Mouse (Mus musculus) T-helper 17 cell (primary cell): ENCODE measurements around the gene Gtf2a1l.

ENCODE experiments used
- in situ Hi-C, 2 experiments: fragments of 300-600 bp; cut with MboI, MseI; formaldehyde crosslinking; loops; 1 replicate in 1 of 2; 2 replicates in 1 of 2; pipeline ENCODE4 v1.15.1; 2025; ENCODE audit warnings: high pct_unique_total_duplicates in 2 of 2

Gene Gtf2a1l

DNA sequence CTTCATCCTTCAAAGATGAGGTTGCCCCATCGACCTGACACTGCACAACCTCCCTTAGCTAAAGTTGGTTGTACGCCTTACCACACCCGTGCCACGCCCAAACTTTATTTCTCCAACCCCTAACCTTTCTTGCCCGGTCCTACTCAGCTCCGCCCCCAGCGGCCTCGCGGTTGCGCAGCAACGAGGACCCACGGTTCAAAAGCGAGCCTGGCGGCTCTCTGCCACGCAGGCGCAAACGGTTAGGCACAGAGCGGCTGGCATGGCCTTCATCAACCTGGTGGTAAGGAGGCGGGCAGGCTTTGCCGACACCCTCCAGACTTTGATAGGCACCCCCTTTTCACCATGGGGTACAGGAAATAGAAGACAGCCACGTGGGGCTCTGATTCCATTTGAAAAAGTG, at the start of gene Gtf2a1l:
TSS of gene Gtf2a1l (plus strand) at position 209 of the 400 bp plus-strand sequence.
- in situ Hi-C loops, result no loop called here

DNA sequence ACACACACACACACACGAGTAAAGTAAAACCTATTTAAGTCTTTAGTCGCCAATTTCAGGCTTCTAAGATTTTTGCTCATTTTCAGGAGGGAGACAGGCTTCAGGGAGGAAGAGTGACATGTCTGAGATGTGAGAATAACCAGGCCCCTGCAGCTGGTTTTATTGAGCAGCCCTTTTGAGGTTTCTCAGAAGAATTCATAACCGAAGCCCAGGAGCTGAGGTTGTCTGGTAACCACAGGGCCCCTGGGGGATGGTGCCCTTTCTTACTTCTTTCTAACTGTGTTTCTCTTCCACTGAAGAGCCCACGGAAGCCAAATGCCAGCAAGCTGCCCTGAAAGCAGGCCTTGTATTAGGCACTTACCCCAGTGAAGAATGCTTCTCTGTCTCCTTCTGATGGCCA, 47.5 kb upstream of the Gtf2a1l start:
- in situ Hi-C loops, result no loop called here

DNA sequence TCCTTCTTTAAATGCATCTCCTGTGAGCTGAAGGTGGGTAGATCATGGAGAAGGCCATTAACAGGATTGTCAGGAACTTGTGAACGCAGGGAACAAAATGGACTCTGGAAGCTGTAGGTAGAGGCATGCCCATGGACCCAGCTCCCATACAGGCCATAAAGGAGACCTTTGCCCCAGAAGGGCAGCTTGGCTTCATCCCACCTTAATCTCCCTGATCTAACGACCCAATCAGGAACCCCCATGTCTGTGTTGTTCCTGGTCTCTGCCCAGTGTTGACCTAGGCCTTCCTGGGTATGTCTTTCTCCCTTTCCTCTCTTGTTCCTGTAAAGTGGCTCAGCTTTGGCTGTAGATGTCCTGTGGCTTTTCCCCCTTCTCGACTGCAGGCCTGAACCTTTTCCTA, 47.1 kb upstream of the Gtf2a1l start:
- in situ Hi-C loops, result no loop called here

DNA sequence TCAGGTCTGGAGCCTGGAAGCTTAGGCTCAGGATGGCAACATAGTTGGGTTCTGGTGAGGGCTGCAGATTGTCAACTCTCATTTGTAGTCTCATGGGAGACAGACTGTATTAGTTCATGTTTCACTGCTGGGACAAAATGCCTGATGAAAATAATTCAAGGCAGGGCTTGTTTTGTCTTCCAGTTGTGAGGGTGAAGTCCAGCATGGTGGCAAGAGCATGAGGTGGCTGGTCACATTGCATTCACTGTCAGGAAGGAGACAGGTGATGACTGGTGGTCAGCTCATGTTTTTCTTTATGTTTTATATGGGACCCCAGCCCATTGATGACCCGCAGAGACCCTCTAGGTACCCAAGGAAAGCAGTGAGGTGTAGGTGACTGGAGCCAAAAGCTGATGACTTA, 45.7 kb upstream of the Gtf2a1l start:
- in situ Hi-C loops, result no loop called here

DNA sequence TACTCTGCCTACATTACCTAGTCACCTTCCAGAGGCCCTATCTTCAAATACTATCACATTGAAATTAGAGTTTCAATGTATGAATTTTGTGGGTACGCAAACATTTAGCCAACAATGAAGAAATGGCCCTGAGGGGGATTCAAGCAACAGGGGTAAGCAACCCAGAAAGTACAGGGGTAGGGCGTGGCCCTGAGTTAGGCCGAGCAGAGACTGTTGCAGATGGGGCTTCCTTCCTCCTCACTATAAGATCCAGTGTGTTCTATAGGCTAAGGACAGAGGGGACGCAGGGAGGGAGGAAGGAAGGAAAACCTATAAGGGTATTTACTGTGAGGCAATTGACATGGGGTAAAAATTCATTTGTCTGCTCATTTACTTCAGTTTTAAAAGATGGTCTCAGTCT, 44.1 kb upstream of the Gtf2a1l start:
- in situ Hi-C loops, result no loop called here

GRCm38 (mm10) chr17:88625350-88625749, 43.1 kb upstream of the Gtf2a1l start:
- in situ Hi-C loops, result no loop called here

DNA sequence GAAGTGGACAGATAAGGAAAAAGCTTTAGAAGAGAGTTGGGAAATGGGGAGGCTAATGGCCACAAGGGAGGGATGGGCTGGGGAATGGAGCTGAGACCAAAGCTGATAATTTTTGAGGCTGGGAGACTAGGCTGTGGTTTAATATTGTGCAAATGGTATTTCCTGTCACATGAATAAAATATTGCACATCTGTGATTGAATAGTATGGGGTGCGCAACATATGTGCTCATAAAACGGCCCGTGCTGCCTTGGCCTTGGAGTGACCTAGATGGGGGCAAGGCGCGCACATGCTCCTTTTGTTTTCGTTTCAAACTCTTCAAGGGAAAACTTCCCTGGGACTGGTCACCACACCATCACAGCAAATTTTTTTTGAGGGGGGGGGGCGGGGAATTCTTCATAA, 42.5 kb upstream of the Gtf2a1l start:
- in situ Hi-C loops, result no loop called here

DNA sequence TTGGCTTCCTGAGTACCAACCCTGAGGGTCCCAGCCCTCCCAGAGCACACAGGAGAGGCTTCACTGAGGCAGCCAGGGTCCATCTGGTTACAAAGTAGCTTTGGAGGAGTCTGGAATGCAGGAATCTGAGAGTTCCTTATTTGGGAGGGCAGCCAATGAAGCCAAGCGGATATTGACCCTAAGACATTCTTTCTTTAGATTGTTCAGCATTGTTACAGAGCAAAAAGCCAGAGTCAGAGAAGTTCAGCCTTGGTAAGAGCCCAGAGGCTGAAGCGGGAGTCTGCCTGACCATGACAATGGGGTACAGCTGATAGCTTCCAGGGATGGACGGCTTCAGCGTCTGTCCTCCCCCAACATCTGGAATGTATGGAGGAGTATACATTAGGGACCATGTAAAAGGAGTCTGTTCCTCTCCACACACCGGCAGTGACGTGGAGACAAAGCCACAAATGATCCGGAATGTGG, 42.1 kb upstream of the Gtf2a1l start:
- in situ Hi-C loops, result no loop called here

DNA sequence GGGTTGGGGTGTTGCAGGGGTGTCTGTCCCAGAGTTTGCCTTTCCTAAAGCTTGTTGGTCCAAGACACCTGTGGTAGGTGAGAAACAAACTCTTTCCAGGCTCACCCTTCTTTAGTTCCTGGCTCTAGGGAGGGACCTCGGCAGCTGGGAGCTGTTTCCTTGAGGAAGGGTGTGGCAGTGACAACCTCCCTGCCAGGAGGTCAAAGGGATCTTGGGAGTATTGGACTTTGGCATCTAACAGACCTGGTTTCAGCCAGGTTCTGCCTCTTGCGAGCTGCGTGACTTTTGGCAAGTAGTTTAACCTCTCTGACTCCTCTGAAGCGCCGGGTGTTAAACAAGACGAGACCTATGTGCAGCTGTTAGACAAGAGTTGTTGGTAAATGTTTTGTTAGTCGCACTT, 41.3 kb upstream of the Gtf2a1l start:
- in situ Hi-C loops, result no loop called here

GRCm38 (mm10) chr17:88628676-88629380, 39.6 kb upstream of the Gtf2a1l start:
- in situ Hi-C loops, result no loop called here

GRCm38 (mm10) chr17:88629381-88629759, 39.1 kb upstream of the Gtf2a1l start:
- in situ Hi-C loops, result no loop called here

DNA sequence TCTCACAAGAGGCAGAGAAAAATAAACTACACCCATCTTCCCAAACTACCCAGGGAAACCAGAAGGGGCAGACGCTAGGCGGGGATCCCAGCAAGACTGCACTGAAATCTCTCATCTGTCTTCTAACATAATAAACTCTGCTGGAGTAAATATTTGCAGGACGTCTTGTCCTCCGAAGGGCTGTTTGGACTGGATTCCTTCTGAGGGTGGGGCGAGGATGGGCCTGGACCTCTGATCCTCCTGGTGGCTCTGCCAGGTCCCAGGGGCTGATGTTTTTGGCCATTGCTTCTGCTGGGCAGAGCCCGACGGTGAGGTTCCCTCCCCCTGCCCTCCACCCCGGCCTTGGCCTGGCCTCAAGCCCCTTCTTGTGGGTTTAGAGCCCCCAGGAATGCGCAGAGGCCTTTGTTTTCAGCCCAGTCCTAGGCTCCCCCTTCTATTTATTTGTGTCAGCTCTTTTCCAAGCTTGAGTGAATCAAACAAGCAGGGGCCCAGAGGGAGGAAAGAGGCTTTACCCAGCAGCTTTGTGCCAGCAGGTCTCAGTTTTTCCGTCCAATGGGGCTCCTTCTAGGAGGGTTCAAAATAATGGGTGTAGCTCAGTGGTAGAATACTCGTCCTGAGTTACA, 38.4 kb upstream of the Gtf2a1l start:
- in situ Hi-C loops, result loop anchor here in 1 of 2 experiments (10.0 kb wide), 1 partner anchor 575 kb away; no protein-coding TSS in a partner anchor

DNA sequence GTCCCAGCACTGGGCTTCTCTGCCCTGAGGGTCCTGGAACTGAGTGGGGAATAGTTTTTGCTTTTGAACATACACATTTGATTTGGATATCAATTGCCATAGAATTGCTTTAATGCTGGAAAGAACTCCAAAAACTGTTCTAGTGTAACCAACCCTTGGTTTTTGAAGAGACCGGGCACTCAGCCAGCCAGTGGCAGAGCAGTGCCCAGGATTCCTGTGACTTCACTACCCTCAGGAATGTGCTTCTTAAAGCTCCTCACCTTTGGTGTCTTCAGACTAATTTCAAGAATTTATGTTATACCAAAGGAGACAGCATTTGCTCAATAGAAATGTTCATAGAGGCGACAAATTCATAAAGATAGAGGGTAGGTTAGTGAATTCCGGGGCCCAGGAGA, 37.9 kb upstream of the Gtf2a1l start:
- in situ Hi-C loops, result loop anchor here in 1 of 2 experiments (10.0 kb wide), 1 partner anchor 576 kb away; no protein-coding TSS in a partner anchor

DNA sequence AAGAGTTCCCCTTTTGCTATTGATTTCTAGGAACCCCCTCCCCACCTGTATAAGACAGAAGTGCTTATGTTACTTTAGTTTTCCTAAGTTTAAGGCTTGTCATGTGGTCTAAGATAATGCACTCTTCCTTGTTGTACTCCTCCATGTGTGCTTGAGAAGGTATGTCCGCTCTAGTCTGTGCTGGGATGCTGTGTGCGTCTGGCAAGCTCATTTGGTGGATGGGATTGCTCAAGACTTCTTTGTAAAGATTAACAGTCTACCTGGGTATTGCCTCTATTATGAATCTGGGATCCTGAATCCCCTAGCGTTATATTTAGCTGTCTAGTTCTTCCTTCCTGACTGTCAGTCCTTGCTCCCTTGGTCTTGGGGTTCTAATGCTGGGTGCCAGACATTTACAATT, 35.8 kb upstream of the Gtf2a1l start:
- in situ Hi-C loops, result loop anchor here in 1 of 2 experiments (10.0 kb wide), 1 partner anchor 578 kb away; no protein-coding TSS in a partner anchor

DNA sequence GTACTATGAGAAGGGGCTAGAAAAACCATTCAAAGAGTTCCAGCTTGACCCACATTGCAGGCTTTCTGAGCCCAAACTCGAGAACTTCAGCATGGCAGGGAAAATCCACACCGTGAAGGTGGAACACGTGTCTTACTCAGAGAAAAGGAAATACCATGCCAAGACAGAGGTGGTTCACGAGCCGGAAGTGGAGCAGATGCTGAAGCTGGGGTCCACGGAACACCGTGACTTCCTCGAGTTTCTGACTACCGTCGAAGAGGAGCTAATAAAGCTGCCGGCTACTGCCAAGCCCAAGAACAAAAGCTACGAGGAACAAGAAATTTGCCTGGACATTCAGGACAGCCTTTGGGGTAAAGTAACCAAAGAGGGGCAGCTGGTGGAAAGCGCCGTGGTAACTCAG, 32.4 kb upstream of the Gtf2a1l start:
- in situ Hi-C loops, result loop anchor here (5.0 to 10.0 kb wide), 3 partner anchors 99 to 581 kb away; no protein-coding TSS in a partner anchor

GRCm38 (mm10) chr17:88636587-88636986, 31.9 kb upstream of the Gtf2a1l start:
- in situ Hi-C loops, result loop anchor here (5.0 to 10.0 kb wide), 3 partner anchors 99 to 582 kb away; no protein-coding TSS in a partner anchor

GRCm38 (mm10) chr17:88641012-88641411, 27.4 kb upstream of the Gtf2a1l start:
- in situ Hi-C loops, result no loop called here

- in situ Hi-C loops, result no loop called here
These were observed 26.6 kb upstream of the Gtf2a1l start for GRCm38 (mm10) chr17:88641836-88642235.

- in situ Hi-C loops, result no loop called here
These were observed 23.6 kb upstream of the Gtf2a1l start for GRCm38 (mm10) chr17:88644876-88645275.

- in situ Hi-C loops, result no loop called here
These were observed 23.2 kb upstream of the Gtf2a1l start for GRCm38 (mm10) chr17:88645299-88645698.

DNA sequence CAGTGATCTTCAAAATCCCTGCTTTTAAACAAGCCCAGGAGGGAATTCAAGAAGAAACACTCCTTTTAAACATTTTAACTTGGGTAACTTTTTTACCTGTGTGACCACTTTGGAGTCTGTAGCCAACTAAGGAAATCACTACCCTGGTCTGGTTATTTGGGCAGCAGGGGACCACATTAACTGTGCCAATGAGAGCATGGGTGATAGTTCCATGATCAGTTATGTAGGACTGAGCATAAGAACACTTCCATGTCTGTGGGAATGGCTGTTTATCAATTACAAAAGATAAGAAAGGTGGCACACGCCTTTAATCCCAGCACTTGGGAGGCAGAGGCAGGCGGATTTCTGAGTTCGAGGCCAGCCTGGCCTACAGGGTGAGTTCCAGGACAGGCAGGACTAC, 21.3 kb upstream of the Gtf2a1l start:
- in situ Hi-C loops, result no loop called here

GRCm38 (mm10) chr17:88652010-88652409, 16.4 kb upstream of the Gtf2a1l start:
- in situ Hi-C loops, result loop anchor here (5.0 to 10.0 kb wide), 4 partner anchors 100 to 1833 kb away; no protein-coding TSS in a partner anchor
